Mouse (Mus musculus): ENCODE measurements around the gene Tcf7l1.

The Tcf7l1 gene

GRCm38 (mm10) chr6:72787322-72787947 is 1.6 kb downstream of the Tcf7l1 start:
- DNase-seq (ENCODE audit: low spot score in 2 of 2): no peak

- no peak for DNase-seq (ENCODE audit: low spot score in 2 of 2)
These were observed 5.3 kb downstream of the Tcf7l1 start for GRCm38 (mm10) chr6:72783780-72784179.

- DNase-seq (ENCODE audit: low spot score in 2 of 2): no peak
These were observed 10.0 kb downstream of the Tcf7l1 start for GRCm38 (mm10) chr6:72778779-72779776.

GRCm38 (mm10) chr6:72777212-72777611 is 11.8 kb downstream of the Tcf7l1 start:
- no peak for DNase-seq (ENCODE audit: low spot score in 2 of 2)

- no peak for DNase-seq (ENCODE audit: low spot score in 2 of 2)
These were observed 14.8 kb downstream of the Tcf7l1 start for GRCm38 (mm10) chr6:72774275-72774674.

GRCm38 (mm10) chr6:72769915-72770776 is 18.9 kb downstream of the Tcf7l1 start:
- DNase-seq (ENCODE audit: low spot score in 2 of 2): no peak

- DNase-seq (ENCODE audit: low spot score in 2 of 2): no peak
These were observed 19.7 kb downstream of the Tcf7l1 start for GRCm38 (mm10) chr6:72769343-72769742.

GRCm38 (mm10) chr6:72768804-72769203 is 20.2 kb downstream of the Tcf7l1 start:
- no peak for DNase-seq (ENCODE audit: low spot score in 2 of 2)

- DNase-seq (ENCODE audit: low spot score in 2 of 2): no peak
These were observed 21.0 kb downstream of the Tcf7l1 start for GRCm38 (mm10) chr6:72768097-72768496.

- no peak for DNase-seq (ENCODE audit: low spot score in 2 of 2)
These were observed 25.4 kb downstream of the Tcf7l1 start for GRCm38 (mm10) chr6:72763616-72764015.

- DNase-seq (ENCODE audit: low spot score in 2 of 2): no peak
These were observed 27.4 kb downstream of the Tcf7l1 start for GRCm38 (mm10) chr6:72761645-72762044.

- DNase-seq (ENCODE audit: low spot score in 2 of 2): no peak
These were observed 30.6 kb downstream of the Tcf7l1 start for GRCm38 (mm10) chr6:72758239-72759017.

- DNase-seq (ENCODE audit: low spot score in 2 of 2): no peak
These were observed 33.7 kb downstream of the Tcf7l1 start for GRCm38 (mm10) chr6:72755267-72755889.

GRCm38 (mm10) chr6:72754215-72754614 is 34.8 kb downstream of the Tcf7l1 start:
- DNase-seq (ENCODE audit: low spot score in 2 of 2): no peak

GRCm38 (mm10) chr6:72753782-72754181 is 35.3 kb downstream of the Tcf7l1 start:
- no peak for DNase-seq (ENCODE audit: low spot score in 2 of 2)

- no peak for DNase-seq (ENCODE audit: low spot score in 2 of 2)
These were observed 36.2 kb downstream of the Tcf7l1 start for GRCm38 (mm10) chr6:72752824-72753223.

GRCm38 (mm10) chr6:72751210-72751609 is 37.8 kb downstream of the Tcf7l1 start:
- no peak for DNase-seq (ENCODE audit: low spot score in 2 of 2)

GRCm38 (mm10) chr6:72748882-72749437 is 40.1 kb downstream of the Tcf7l1 start:
- no peak for DNase-seq (ENCODE audit: low spot score in 2 of 2)

GRCm38 (mm10) chr6:72748421-72748820 is 40.6 kb downstream of the Tcf7l1 start:
- DNase-seq (ENCODE audit: low spot score in 2 of 2): no peak

GRCm38 (mm10) chr6:72747814-72748213 is 41.2 kb downstream of the Tcf7l1 start:
- DNase-seq (ENCODE audit: low spot score in 2 of 2): no peak

All from spleen, postnatal 10 days (tissue).